Mouse (Mus musculus) heart, postnatal 25 days (tissue): ENCODE data around the gene Grm7. TPM values are rescaled to one million over a fixed set of nuclear protein-coding genes. Genes with fewer than 3 reads are reported as not detected.

Source experiments
- DNase-seq: peaks from one replicate; pipeline ENCODE4 v3.0.0; 2022; ENCODE audit warnings: low spot score
- intact Hi-C: fragments of 180-260 bp; cut with DNase I; formaldehyde crosslinking; loops from one replicate; pipeline ENCODE4 v1.15.1; 2025
- total RNA-seq, 2 experiments: library from RNA; stranded (reverse); gene quantifications; 2 replicates each; pipeline ENCODE4 v1.2.3; 2021

Grm7 gene
- total RNA-seq, 2 experiments from 2014 or later = 0.05 TPM; not detected in 1

- intact Hi-C loops = no loop called here
Observed at GRCm38 (mm10) chr6:111512359-111512758, 867.0 kb downstream of the Grm7 start.

GRCm38 (mm10) chr6:111521229-111521628, 875.8 kb downstream of the Grm7 start:
- DNase-seq = no peak

More at GRCm38 (mm10) chr6:111512359-111512758, 867.0 kb downstream of the Grm7 start:
- no peak for DNase-seq

GRCm38 (mm10) chr6:111522122-111522521, 876.7 kb downstream of the Grm7 start:
- intact Hi-C loops = no loop called here

More at GRCm38 (mm10) chr6:111521229-111521628, 875.8 kb downstream of the Grm7 start:
- intact Hi-C loops = no loop called here

GRCm38 (mm10) chr6:111529985-111530384, 884.6 kb downstream of the Grm7 start:
- intact Hi-C loops = no loop called here
- no peak for DNase-seq

More at GRCm38 (mm10) chr6:111522122-111522521, 876.7 kb downstream of the Grm7 start:
- no peak for DNase-seq

GRCm38 (mm10) chr6:111558588-111558987, 913.2 kb downstream of the Grm7 start:
- intact Hi-C loops = no loop called here
- no peak for DNase-seq

- intact Hi-C loops = no loop called here
- no peak for DNase-seq
Observed at GRCm38 (mm10) chr6:111559459-111559858, 914.1 kb downstream of the Grm7 start.

- intact Hi-C loops = no loop called here
- no peak for DNase-seq
Observed at GRCm38 (mm10) chr6:111561347-111561746, 916.0 kb downstream of the Grm7 start.

GRCm38 (mm10) chr6:111571471-111572088, 926.2 kb downstream of the Grm7 start:
- intact Hi-C loops = no loop called here
- no peak for DNase-seq

GRCm38 (mm10) chr6:111584851-111585250, 939.5 kb downstream of the Grm7 start:
- intact Hi-C loops = no loop called here
- peak; percentile 36 for DNase-seq

- DNase-seq = no peak
- intact Hi-C loops = no loop called here
Observed at GRCm38 (mm10) chr6:111587572-111587971, 942.2 kb downstream of the Grm7 start.

- intact Hi-C loops = no loop called here
- DNase-seq = no peak
Observed at GRCm38 (mm10) chr6:111601892-111602654, 956.7 kb downstream of the Grm7 start.

- no peak for DNase-seq
- intact Hi-C loops = no loop called here
Observed at GRCm38 (mm10) chr6:111610396-111610795, 965.0 kb downstream of the Grm7 start.

GRCm38 (mm10) chr6:111613834-111614233, 968.5 kb downstream of the Grm7 start:
- intact Hi-C loops = no loop called here
- DNase-seq = no peak
